Mouse (Mus musculus) kidney, adult 2 months (tissue): ENCODE measurements around the gene Sdc4.

ENCODE experiments used
- CTCF ChIP-seq: fragments of 200-500 bp; conservative IDR thresholded peaks from 2 replicates; pipeline ENCODE4 v1.5.1; 2011; ENCODE audit warnings: low read depth, mild to moderate bottlenecking, control low read depth, low read length, moderate library complexity, mixed read lengths; ENCODE audit not compliant: insufficient read depth, insufficient read length
- POLR2A ChIP-seq: fragments of 200-500 bp; IDR thresholded peaks from one replicate; pipeline ENCODE4 v1.6.1; 2011; ENCODE audit warnings: low read depth, low read length, control low read depth

DNA sequence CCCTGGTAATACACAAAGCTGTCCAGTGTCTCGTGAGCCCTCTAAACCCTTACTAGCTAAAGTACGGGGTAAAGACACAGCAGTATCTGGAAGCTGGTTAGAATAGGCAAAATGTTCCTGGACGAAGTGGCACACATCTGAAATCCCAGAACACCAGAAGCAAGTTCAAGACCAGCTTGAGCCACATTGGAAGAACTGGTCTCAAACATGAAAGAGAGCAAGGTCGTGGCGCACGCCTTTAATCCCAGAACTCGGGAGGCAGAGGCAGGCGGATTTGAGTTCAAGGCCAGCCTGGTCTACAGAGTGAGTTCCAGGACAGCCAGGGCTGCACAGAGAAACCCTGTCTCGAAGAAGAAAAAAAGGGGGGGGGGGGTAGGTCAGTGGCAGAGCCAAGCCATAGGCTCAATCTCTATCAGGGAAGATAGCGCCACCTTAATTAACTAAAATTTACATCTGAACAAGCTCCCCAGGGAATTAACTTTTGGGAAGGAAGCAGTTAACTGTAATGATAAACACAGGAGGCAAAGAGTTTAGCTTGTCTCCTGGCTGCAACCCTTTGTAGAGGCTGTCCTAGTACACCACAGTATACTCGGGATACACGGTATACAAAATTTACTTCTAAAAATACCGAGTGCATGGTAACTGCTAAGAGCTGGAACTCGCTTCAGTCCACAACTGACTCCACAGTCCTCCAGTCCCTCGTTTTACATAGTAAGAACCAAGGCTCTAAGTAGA lies 13.6 kb downstream of the Sdc4 start:
- TF ChIP-seq POLR2A (no peak), CTCF (no peak)
